Mouse (Mus musculus) 3T3-L1 (cell line): ENCODE results near the gene Gabrg3.
A peak's percentile ranks its signal among the peaks of the same experiment; 100 is the strongest.
"Not testable (repeated sequence)": the region's sequence is repeated elsewhere in the genome, so short reads cannot be mapped to it uniquely, and the experiment has no call there.

ENCODE experiments used
- DNase-seq: peaks from one replicate; pipeline ENCODE4 v3.0.0-alpha.2; 2015; ENCODE audit warnings: low read depth, low spot score

Gene Gabrg3

GRCm38 (mm10) chr7:57312018-57312417, 75.0 kb downstream of the Gabrg3 start:
- DNase-seq = no peak

- DNase-seq = no peak
Observed at GRCm38 (mm10) chr7:57307337-57307736, 79.7 kb downstream of the Gabrg3 start.

GRCm38 (mm10) chr7:57296639-57297038, 90.3 kb downstream of the Gabrg3 start:
- no peak for DNase-seq

- no peak for DNase-seq
Observed at GRCm38 (mm10) chr7:57294127-57294526, 92.9 kb downstream of the Gabrg3 start.

- DNase-seq = no peak
Observed at GRCm38 (mm10) chr7:57293564-57293963, 93.4 kb downstream of the Gabrg3 start.

- DNase-seq = no peak
Observed at GRCm38 (mm10) chr7:57283186-57283585, 103.8 kb downstream of the Gabrg3 start.

GRCm38 (mm10) chr7:57278841-57279240, 108.1 kb downstream of the Gabrg3 start:
- DNase-seq = no peak

GRCm38 (mm10) chr7:57260201-57260600, 126.8 kb downstream of the Gabrg3 start:
- no peak for DNase-seq

- DNase-seq = no peak
Observed at GRCm38 (mm10) chr7:57258893-57259574, 128.0 kb downstream of the Gabrg3 start.

GRCm38 (mm10) chr7:57243981-57244380, 143.0 kb downstream of the Gabrg3 start:
- no peak for DNase-seq

GRCm38 (mm10) chr7:57214119-57214518, 172.9 kb downstream of the Gabrg3 start:
- DNase-seq = no peak

GRCm38 (mm10) chr7:57186015-57186414, 201.0 kb downstream of the Gabrg3 start:
- no peak for DNase-seq

- DNase-seq = not testable (repeated sequence)
Observed at GRCm38 (mm10) chr7:57175891-57176545, 211.0 kb downstream of the Gabrg3 start.

- DNase-seq = no peak
Observed at GRCm38 (mm10) chr7:57166931-57167330, 220.1 kb downstream of the Gabrg3 start.

GRCm38 (mm10) chr7:57158211-57158610, 228.8 kb downstream of the Gabrg3 start:
- no peak for DNase-seq

GRCm38 (mm10) chr7:57153743-57154142, 233.2 kb downstream of the Gabrg3 start:
- no peak for DNase-seq

GRCm38 (mm10) chr7:57150768-57151167, 236.2 kb downstream of the Gabrg3 start:
- no peak for DNase-seq

- DNase-seq = no peak
Observed at GRCm38 (mm10) chr7:57138072-57138704, 248.8 kb downstream of the Gabrg3 start.

GRCm38 (mm10) chr7:57133009-57133408, 254.0 kb downstream of the Gabrg3 start:
- DNase-seq = peak; percentile 3

- DNase-seq = peak; percentile 1
Observed at GRCm38 (mm10) chr7:57132471-57132870, 254.5 kb downstream of the Gabrg3 start.

- DNase-seq = no peak
Observed at GRCm38 (mm10) chr7:57100065-57100464, 286.9 kb downstream of the Gabrg3 start.

- DNase-seq = no peak
Observed at GRCm38 (mm10) chr7:57082071-57082470, 304.9 kb downstream of the Gabrg3 start.
